Mouse (Mus musculus): ENCODE measurements at regions not wholly inside any gene's neighbourhood (a gene's known extent, or its start where the extent isn't known, plus 50 kb on each side); places are given as distances from the start of the nearest gene placed in this dataset.
A peak's percentile ranks its signal among the peaks of the same experiment; 100 is the strongest.
"Not testable (repeated sequence)": the region's sequence is repeated elsewhere in the genome, so short reads cannot be mapped to it uniquely, and the experiment has no call there.

DNA sequence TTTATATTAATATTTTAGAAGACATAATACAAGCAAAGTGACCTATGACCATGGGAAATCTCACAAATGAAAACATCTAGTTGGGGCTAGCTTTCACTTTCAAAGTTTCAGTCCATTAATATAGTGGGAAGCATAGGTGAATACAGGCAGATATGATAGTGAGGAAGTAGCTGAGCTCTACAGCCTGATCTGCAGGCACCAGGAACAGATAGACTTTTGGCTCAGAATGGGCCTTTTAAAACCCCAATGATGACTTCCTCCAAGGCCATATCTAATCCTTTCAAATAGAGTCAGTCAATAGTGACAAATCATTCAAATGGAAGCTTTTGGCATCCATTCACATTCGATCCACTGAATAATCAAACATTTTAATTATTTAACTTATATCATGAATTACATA is 581.6 kb upstream of the Pcdh17 start:
- no peaks in the 10 kb centered on the region for H3K27me3 ChIP-seq (replicated peaks; ENCODE audit: control insufficient read depth, insufficient read depth, low read length)
- no peak overlapping the region for H3K27ac ChIP-seq (ENCODE audit: low read depth, low read length)
- H3K9ac ChIP-seq (ENCODE audit: low read depth, low read length) = no peak overlapping the region
- no peak for ATAC-seq
- H3K4me2 ChIP-seq (ENCODE audit: low read length) = no peak overlapping the region
- no peaks in the 10 kb centered on the region for H3K9me3 ChIP-seq (ENCODE audit: control insufficient read depth, low read length)
- no peak overlapping the region for H3K4me3 ChIP-seq (ENCODE audit: low read length)
- H3K36me3 ChIP-seq (ENCODE audit: control insufficient read depth, insufficient read depth, low read length) = no peaks in the 10 kb centered on the region
- 87% methylated on average over 1 of the region's 1 CpGs for WGBS
- no peaks in the 10 kb centered on the region for H3K4me1 ChIP-seq (ENCODE audit: control insufficient read depth, insufficient read depth, low read depth, low read length)

DNA sequence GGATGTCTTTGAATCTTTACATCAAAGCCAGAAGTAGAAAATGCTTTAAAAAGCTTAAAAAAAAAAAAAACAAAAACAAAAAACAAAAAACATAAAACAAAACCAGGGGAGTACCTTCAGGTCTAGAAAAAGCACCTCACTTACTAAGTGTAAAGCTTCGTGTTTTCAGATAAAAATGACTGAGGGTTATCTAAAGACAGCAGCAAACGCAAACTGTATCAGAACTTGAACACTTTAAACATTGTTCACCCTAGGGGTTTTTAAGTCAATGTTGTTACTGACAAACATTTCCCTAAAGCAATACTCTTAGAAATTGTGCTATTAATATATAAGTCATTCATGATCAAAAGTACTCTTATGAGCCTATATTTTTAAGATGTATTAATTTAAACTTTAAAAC is 580.7 kb upstream of the Pcdh17 start:
- H3K4me1 ChIP-seq (ENCODE audit: control insufficient read depth, insufficient read depth, low read depth, low read length) = no peaks in the 10 kb centered on the region
- WGBS = 82% methylated on average over 2 of the region's 2 CpGs
- ATAC-seq = no peak

DNA sequence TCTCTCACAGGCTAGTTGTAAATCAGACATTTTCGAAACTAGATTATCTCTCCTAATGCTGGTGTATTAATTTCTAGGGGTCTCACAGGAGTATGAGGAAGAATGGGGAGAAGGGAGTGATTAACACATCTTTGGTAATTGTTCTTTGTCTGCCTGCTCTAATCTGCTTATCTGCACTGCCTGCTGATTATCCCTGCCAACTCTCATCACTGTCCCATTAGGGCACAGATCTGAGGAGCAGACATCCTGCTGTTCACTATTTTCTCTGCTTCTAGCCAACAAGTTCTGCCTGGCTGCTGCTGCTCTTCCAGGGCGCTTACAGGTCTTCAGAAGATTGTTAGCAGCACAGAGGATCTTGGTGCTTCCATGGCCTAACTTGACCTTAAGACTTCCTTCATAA is 557.0 kb upstream of the Pcdh17 start:
- peak; percentile 76; the same call in 1 of the 2 replicates for ATAC-seq
- WGBS = 48% methylated on average over 2 of the region's 2 CpGs
- Histone ChIP-seq H3K4me1 (ENCODE audit: control insufficient read depth, insufficient read depth, low read depth, low read length) (no peaks in the 10 kb centered on the region), H3K36me3 (ENCODE audit: control insufficient read depth, insufficient read depth, low read length) (no peaks in the 10 kb centered on the region), H3K9me3 (ENCODE audit: control insufficient read depth, low read length) (no peaks in the 10 kb centered on the region), H3K27me3 (replicated peaks; ENCODE audit: control insufficient read depth, insufficient read depth, low read length) (no peaks in the 10 kb centered on the region), H3K4me2 (ENCODE audit: low read length) (no peak overlapping the region), H3K27ac (ENCODE audit: low read depth, low read length) (no peak overlapping the region), H3K4me3 (ENCODE audit: low read length) (no peak overlapping the region), H3K9ac (ENCODE audit: low read depth, low read length) (no peak overlapping the region)

More for the DNA sequence above, 580.7 kb upstream of the Pcdh17 start:
- Histone ChIP-seq H3K36me3 (ENCODE audit: control insufficient read depth, insufficient read depth, low read length) (no peaks in the 10 kb centered on the region), H3K4me3 (ENCODE audit: low read length) (no peak overlapping the region), H3K4me2 (ENCODE audit: low read length) (no peak overlapping the region), H3K9me3 (ENCODE audit: control insufficient read depth, low read length) (no peaks in the 10 kb centered on the region), H3K27ac (ENCODE audit: low read depth, low read length) (no peak overlapping the region), H3K9ac (ENCODE audit: low read depth, low read length) (no peak overlapping the region), H3K27me3 (replicated peaks; ENCODE audit: control insufficient read depth, insufficient read depth, low read length) (no peaks in the 10 kb centered on the region)

DNA sequence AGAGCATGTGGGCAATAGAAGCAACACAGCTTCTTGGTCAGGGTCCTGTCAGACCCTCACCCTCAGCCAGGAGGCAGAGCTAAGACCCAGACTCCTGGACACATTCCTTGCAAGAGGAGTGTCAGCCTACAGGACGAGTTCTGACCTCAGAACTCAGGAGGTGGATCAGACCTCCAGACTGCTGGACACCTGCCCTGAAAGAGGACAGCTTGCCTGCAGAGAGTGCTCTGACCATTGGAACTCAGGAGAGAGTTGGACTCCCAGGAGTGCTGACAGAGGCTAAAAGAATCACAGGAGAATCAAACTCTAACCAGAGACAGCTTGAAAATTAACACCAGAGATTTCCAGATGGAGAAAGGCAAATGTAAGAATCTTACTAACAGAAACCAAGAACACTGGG is 542.7 kb upstream of the Pcdh17 start:
- WGBS = 50% methylated on average over 1 of the region's 1 CpGs

DNA sequence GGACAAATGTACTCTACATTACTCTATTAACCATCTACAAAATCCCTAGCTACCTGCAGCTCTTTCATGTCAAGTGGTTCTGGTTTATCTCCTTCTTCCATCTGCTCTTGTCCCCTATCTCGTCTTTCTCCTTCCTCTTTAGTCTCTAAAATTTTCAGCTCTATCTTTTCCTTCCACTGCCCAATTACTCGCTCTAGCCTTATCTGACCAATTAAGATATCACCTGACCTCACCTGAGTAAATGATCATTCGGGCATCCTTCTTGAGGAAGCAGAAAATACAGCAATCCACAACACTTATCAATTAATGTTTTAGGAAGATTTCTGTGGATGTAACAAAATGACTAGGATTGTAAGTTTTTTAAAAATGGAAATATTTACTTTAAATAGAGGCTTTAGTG is 500.3 kb upstream of the Pcdh17 start:
- Histone ChIP-seq H3K27ac (ENCODE audit: low read depth, low read length) (no peak overlapping the region), H3K4me2 (ENCODE audit: low read length) (no peak overlapping the region), H3K9me3 (ENCODE audit: control insufficient read depth, low read length) (no peaks in the 10 kb centered on the region), H3K4me3 (ENCODE audit: low read length) (no peak overlapping the region), H3K27me3 (replicated peaks; ENCODE audit: control insufficient read depth, insufficient read depth, low read length) (no peaks in the 10 kb centered on the region), H3K36me3 (ENCODE audit: control insufficient read depth, insufficient read depth, low read length) (no peaks in the 10 kb centered on the region), H3K9ac (ENCODE audit: low read depth, low read length) (no peak overlapping the region), H3K4me1 (ENCODE audit: control insufficient read depth, insufficient read depth, low read depth, low read length) (no peaks in the 10 kb centered on the region)
- ATAC-seq = no peak
- WGBS = 79% methylated on average over 3 of the region's 3 CpGs

More for the DNA sequence above, 542.7 kb upstream of the Pcdh17 start:
- not testable (repeated sequence) for H3K4me3 ChIP-seq (ENCODE audit: low read length); H3K36me3 ChIP-seq (ENCODE audit: control insufficient read depth, insufficient read depth, low read length); H3K9ac ChIP-seq (ENCODE audit: low read depth, low read length); H3K9me3 ChIP-seq (ENCODE audit: control insufficient read depth, low read length); H3K27ac ChIP-seq (ENCODE audit: low read depth, low read length); H3K4me1 ChIP-seq (ENCODE audit: control insufficient read depth, insufficient read depth, low read depth, low read length); H3K4me2 ChIP-seq (ENCODE audit: low read length); ATAC-seq; H3K27me3 ChIP-seq (replicated peaks; ENCODE audit: control insufficient read depth, insufficient read depth, low read length)

DNA sequence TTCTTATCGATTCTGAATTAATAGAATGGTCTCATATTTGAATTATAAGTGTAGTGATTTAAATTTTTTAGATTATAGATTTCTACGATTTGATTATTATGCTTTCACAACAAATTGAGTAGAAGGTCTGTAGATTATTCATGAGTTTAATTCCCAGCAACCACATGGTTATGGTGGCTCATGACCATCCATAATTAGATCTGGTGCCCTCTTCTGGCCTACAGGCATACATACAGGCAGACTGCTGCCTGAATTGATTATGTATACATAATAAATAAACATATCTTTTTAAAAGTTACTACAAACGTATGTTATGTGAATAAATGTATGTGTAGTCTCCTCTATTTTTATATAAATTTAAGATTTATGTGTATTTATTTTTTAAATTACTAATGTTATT is 499.2 kb upstream of the Pcdh17 start:
- Histone ChIP-seq H3K4me1 (ENCODE audit: control insufficient read depth, insufficient read depth, low read depth, low read length) (no peaks in the 10 kb centered on the region), H3K27ac (ENCODE audit: low read depth, low read length) (no peak overlapping the region), H3K4me2 (ENCODE audit: low read length) (no peak overlapping the region), H3K27me3 (replicated peaks; ENCODE audit: control insufficient read depth, insufficient read depth, low read length) (no peaks in the 10 kb centered on the region), H3K9ac (ENCODE audit: low read depth, low read length) (no peak overlapping the region), H3K9me3 (ENCODE audit: control insufficient read depth, low read length) (no peaks in the 10 kb centered on the region), H3K4me3 (ENCODE audit: low read length) (no peak overlapping the region), H3K36me3 (ENCODE audit: control insufficient read depth, insufficient read depth, low read length) (no peaks in the 10 kb centered on the region)
- no peak for ATAC-seq
- WGBS = 61% methylated on average over 3 of the region's 3 CpGs

DNA sequence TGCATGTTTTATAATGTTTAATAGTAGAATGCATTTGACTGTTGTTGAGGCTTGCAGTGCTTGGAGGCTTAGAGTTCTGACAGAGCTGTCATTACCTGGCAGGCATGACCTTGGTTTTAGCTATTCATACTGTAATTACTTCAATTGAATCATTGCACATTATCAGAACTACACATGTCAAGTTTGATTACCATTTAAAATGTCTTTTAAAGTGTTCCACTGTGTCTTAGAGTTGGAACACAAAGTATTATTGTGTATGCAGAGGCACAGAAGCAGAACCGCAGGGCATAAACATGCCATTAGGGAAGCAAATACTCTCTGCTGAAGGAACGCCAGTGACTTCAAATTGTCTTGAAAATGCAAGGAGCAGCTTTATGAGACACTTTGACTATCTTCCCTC is 493.7 kb upstream of the Pcdh17 start:
- H3K27me3 ChIP-seq (replicated peaks; ENCODE audit: control insufficient read depth, insufficient read depth, low read length) = no peaks in the 10 kb centered on the region
- H3K4me2 ChIP-seq (ENCODE audit: low read length) = no peak overlapping the region
- no peaks in the 10 kb centered on the region for H3K9me3 ChIP-seq (ENCODE audit: control insufficient read depth, low read length)
- H3K36me3 ChIP-seq (ENCODE audit: control insufficient read depth, insufficient read depth, low read length) = no peaks in the 10 kb centered on the region
- no peak for ATAC-seq
- 67% methylated on average over 2 of the region's 2 CpGs for WGBS
- H3K4me1 ChIP-seq (ENCODE audit: control insufficient read depth, insufficient read depth, low read depth, low read length) = no peaks in the 10 kb centered on the region
- H3K27ac ChIP-seq (ENCODE audit: low read depth, low read length) = no peak overlapping the region
- no peak overlapping the region for H3K4me3 ChIP-seq (ENCODE audit: low read length)
- no peak overlapping the region for H3K9ac ChIP-seq (ENCODE audit: low read depth, low read length)

DNA sequence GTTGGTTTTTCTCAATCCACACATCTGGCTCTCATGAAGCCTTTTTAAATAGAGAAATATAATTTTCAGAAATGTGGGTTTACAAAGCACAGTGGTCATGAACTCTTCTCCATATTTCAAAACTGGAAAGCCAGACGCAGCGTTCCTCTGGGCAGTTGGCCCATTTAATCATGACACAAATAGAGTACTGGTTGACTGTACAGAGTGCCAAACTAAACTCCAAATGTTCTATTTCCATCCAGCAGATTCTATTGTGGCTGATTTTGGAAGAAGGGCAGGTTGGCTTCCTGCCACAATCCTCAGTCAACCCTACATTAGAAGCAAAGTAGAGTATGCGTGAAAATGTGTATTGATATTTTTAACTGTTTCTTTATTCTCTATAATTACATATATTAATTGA is 484.3 kb upstream of the Pcdh17 start:
- Histone ChIP-seq H3K4me3 (ENCODE audit: low read length) (no peak overlapping the region), H3K9ac (ENCODE audit: low read depth, low read length) (no peak overlapping the region), H3K4me2 (ENCODE audit: low read length) (no peak overlapping the region), H3K36me3 (ENCODE audit: control insufficient read depth, insufficient read depth, low read length) (no peaks in the 10 kb centered on the region), H3K4me1 (ENCODE audit: control insufficient read depth, insufficient read depth, low read depth, low read length) (no peaks in the 10 kb centered on the region), H3K9me3 (ENCODE audit: control insufficient read depth, low read length) (no peaks in the 10 kb centered on the region), H3K27me3 (replicated peaks; ENCODE audit: control insufficient read depth, insufficient read depth, low read length) (no peaks in the 10 kb centered on the region), H3K27ac (ENCODE audit: low read depth, low read length) (no peak overlapping the region)
- no peak for ATAC-seq
- WGBS = 67% methylated on average over 3 of the region's 3 CpGs

DNA sequence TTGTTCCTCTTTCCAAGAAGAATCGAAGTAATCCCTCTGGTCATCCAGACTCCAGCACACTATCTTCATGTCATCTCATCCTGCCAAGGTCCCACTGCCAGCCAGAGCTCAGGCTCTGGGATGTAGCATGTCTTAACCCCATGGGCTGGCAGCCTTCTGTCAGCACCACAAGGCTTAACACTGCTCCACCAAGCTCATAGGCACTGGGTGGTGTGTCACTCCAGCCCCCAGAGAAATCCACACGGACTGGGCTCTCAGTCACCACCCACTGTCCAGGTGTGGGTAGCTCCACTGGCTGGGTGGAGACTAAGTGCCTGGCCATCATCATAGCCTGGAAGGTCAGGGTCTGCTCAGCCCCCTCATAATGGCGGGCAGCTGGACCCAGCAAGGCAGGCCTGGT is 459.8 kb upstream of the Pcdh17 start:
- no peak overlapping the region for H3K4me2 ChIP-seq (ENCODE audit: low read length)
- no peak for ATAC-seq
- no peaks in the 10 kb centered on the region for H3K36me3 ChIP-seq (ENCODE audit: control insufficient read depth, insufficient read depth, low read length)
- H3K4me1 ChIP-seq (ENCODE audit: control insufficient read depth, insufficient read depth, low read depth, low read length) = no peaks in the 10 kb centered on the region
- 90% methylated on average over 3 of the region's 3 CpGs for WGBS
- H3K9me3 ChIP-seq (ENCODE audit: control insufficient read depth, low read length) = no peaks in the 10 kb centered on the region
- H3K9ac ChIP-seq (ENCODE audit: low read depth, low read length) = no peak overlapping the region
- no peak overlapping the region for H3K4me3 ChIP-seq (ENCODE audit: low read length)
- no peak overlapping the region for H3K27ac ChIP-seq (ENCODE audit: low read depth, low read length)
- H3K27me3 ChIP-seq (replicated peaks; ENCODE audit: control insufficient read depth, insufficient read depth, low read length) = no peaks in the 10 kb centered on the region
